Mouse (Mus musculus) liver, embryonic 15.5 days (tissue): ENCODE measurements around the gene Cdh4. TPM values are rescaled to one million over a fixed set of nuclear protein-coding genes. Genes with fewer than 3 reads are reported as not detected.

Experiments used
- ATAC-seq: fragments of 200-750 bp; cut with Nextera tagmentation; 2 replicates; pipeline ENCODE4 v1.8.0; 2017; ENCODE audit warnings: moderate number of reproducible peaks, mild to moderate bottlenecking, moderate library complexity; ENCODE audit not compliant: insufficient read depth
- H3K27ac ChIP-seq: fragments of 300-500 bp; sonication (generic); replicated peaks from 2 replicates; pipeline ENCODE4 v1.5.1; 2015; ENCODE audit warnings: mild to moderate bottlenecking, inconsistent platforms
- H3K27me3 ChIP-seq: fragments of 300-500 bp; sonication (generic); 2 replicates; pipeline ENCODE4 v1.6.1; 2015; ENCODE audit warnings: mild to moderate bottlenecking, inconsistent platforms
- H3K36me3 ChIP-seq: fragments of 300-500 bp; sonication (generic); replicated peaks from 2 replicates; pipeline ENCODE4 v1.6.1; 2015; ENCODE audit warnings: moderate library complexity, mild to moderate bottlenecking, inconsistent platforms
- H3K4me1 ChIP-seq: fragments of 300-500 bp; sonication (generic); replicated peaks from 2 replicates; pipeline ENCODE4 v1.6.1; 2015; ENCODE audit warnings: inconsistent platforms
- H3K4me2 ChIP-seq: fragments of 300-500 bp; sonication (generic); 2 replicates; pipeline ENCODE4 v1.6.1; 2015; ENCODE audit warnings: moderate library complexity, mild to moderate bottlenecking, inconsistent platforms
- H3K4me3 ChIP-seq: fragments of 300-500 bp; sonication (generic); replicated peaks from 2 replicates; pipeline ENCODE4 v1.5.1; 2015; ENCODE audit warnings: mild to moderate bottlenecking, inconsistent platforms
- H3K9ac ChIP-seq: fragments of 300-500 bp; sonication (generic); 2 replicates; pipeline ENCODE4 v1.6.1; 2015; ENCODE audit warnings: moderate library complexity, mild to moderate bottlenecking, inconsistent platforms
- H3K9me3 ChIP-seq: fragments of 300-500 bp; sonication (generic); replicated peaks from 2 replicates; pipeline ENCODE4 v1.6.1; 2016; ENCODE audit warnings: inconsistent platforms
- WGBS: fragments of 180-500 bp; shearing (Covaris S2); methylation state at CpG from one replicate; pipeline ENCODE4 v1.1.7; 2015; ENCODE audit warnings: mixed read lengths; ENCODE audit not compliant: insufficient replicate concordance; 5-methylcytosine and 5-hydroxymethylcytosine counted together
- polyA plus RNA-seq: library from polyadenylated mRNA; unstranded; fragments of >200 nt; fragmentation: Nextera tagmentation; extraction: Ambion mirVana; gene quantifications from 2 replicates; pipeline ENCODE4 v1.2.1, GENCODE M21; 2015

Cdh4 gene
- polyA plus RNA-seq, 1 experiment from 2014 or later = 0.29 TPM

DNA sequence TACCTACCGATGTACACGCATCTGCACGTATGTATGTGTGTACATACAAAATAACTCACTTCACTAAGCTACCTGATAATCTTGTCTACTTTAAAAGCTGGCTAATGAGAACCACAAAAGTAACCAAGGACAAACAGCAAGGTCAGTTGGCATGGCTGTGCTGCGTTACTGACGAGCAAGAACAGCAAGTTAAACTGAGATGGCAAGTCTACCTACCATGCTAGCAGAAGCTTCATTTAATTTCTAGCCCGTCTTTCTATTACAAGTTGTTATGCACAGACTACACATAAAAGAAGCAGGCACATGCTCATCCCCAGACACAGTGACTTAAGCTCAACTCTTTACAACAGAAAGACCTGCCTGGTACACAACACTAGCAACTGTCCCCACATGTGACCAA is 504.3 kb downstream of the Cdh4 start:
- no peak overlapping the region for H3K4me2 ChIP-seq
- no peak overlapping the region for H3K27ac ChIP-seq
- H3K4me3 ChIP-seq = no peak overlapping the region
- no peak overlapping the region for H3K9ac ChIP-seq
- ATAC-seq = no peak
- no peaks in the 10 kb centered on the region for H3K36me3 ChIP-seq
- H3K27me3 ChIP-seq = no peaks in the 10 kb centered on the region
- peaks cover 63% of the 10 kb centered on the region for H3K4me1 ChIP-seq
- no peaks in the 10 kb centered on the region for H3K9me3 ChIP-seq
- WGBS = 81% methylated on average over 6 of the region's 6 CpGs

DNA sequence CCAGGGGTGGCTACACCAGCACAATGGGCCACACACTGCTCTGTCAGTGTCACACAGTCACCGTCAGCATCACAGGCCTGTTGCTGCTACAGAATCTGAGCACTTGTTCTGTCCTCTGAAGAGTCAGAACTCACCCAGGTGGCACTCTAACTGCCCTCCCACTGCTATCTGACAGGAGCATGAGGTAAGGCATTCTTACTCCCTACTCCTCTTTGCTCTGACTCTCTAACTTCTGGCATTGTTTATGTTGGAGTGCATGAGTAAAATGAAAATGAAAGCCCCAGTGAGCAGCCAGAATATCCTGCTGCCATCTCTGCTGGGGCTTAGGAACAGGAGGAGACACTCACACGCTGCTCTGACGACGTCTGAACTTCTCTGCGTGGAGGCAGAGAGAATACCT is 505.4 kb downstream of the Cdh4 start:
- no peak overlapping the region for H3K4me2 ChIP-seq
- peaks cover 72% of the 10 kb centered on the region for H3K4me1 ChIP-seq
- no peak for ATAC-seq
- WGBS = 75% methylated on average over 5 of the region's 5 CpGs
- H3K9ac ChIP-seq = no peak overlapping the region
- no peaks in the 10 kb centered on the region for H3K27me3 ChIP-seq
- no peaks in the 10 kb centered on the region for H3K36me3 ChIP-seq
- no peak overlapping the region for H3K4me3 ChIP-seq
- no peak overlapping the region for H3K27ac ChIP-seq
- H3K9me3 ChIP-seq = no peaks in the 10 kb centered on the region

DNA sequence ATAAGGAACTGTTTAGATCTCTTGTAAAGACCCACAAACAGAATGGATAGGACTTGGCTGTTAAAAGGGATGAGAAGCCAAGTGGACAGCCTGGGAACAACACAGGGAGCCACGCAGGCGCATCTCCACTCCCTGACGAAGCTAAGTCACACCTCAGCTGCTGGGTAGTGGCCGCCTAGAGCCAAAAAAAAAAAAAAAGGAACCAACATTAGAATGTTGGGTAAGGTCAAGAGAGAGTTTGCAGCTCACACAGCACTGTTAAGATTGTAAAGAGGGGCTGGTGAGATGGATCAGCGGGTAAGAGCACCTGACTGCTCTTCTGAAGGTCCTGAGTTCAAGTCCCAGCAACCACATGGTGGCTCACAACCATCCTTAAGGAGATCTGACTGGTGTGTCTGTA is 506.6 kb downstream of the Cdh4 start:
- Histone ChIP-seq H3K9me3 (no peaks in the 10 kb centered on the region), H3K9ac (no peak overlapping the region), H3K36me3 (no peaks in the 10 kb centered on the region), H3K4me2 (no peak overlapping the region), H3K4me3 (no peak overlapping the region), H3K4me1 (peaks cover 76% of the 10 kb centered on the region), H3K27ac (no peak overlapping the region), H3K27me3 (no peaks in the 10 kb centered on the region)
- no peak for ATAC-seq
- WGBS = 40% methylated on average over 5 of the region's 5 CpGs
